Comparison of ENCODE assay signal across 9 mouse cellular contexts in the genomic region with DNA sequence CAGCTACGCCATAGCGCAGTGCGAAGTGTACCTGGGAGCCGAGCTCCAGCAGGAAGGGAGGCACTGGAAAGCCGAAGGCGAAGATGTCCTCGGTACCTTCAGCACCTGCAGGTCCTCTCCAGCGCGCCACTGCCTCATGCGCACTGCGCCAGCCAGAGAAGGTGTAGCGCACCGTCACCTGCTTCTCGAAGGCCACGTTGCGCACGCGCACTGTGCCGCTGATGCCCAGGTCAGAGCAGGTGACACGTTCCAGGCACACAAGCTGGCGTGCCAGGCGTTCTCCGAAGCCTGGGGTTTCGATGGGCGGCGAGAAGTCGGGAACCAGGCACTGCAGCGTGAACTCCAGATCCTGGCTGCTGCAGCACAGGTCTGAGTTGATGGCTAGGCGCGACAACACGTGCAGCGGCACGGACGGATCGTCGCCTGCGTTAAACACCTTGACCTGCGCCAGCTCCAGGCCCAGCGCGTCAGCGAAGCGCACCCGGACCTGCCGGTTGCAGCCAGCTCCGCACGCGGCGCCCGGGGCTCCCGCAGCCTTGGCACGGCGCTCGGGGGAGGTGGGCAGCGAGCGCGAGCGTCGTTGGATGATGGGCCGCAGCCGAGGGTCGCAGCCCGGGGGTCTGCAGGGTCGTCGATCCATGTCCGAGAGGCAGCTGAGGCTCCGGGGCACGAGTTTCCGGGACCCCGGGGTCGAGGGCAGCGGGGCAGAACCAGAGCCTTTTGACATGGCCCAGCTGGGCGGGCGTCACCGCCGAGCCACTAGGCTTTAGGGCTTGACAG. TPM values are rescaled to one million over a fixed set of nuclear protein-coding genes. Genes with fewer than 3 reads are reported as not detected.
DNase-seq lines count a peak whose midpoint lies in the region; ATAC-seq and TF ChIP-seq lines count a peak whose summit lies in the region.
"Had no signal": no experiment of that assay in that cellular context is flagged by ENCODE, and none has a peak within 500 bp of the region (broad histone marks: within the 10 kb centered on the region; RNA-seq: fewer than 3 reads in every experiment).

No protein-coding gene starts in this region.

- no peaks in the 10 kb centered on the region for H3K36me3 ChIP-seq in embryonic facial prominence, embryonic 15.5 days

- no peak for TF ChIP-seq CTCF in olfactory bulb, adult 2 months (IDR thresholded peaks at IDR 0.05; ENCODE audit: insufficient read depth, low read depth, low read length)

- no peak for TF ChIP-seq POLR2A in olfactory bulb, adult 2 months (IDR thresholded peaks at IDR 0.05; ENCODE audit: insufficient read depth, low read depth, low read length)

- peak overlapping the region; percentile 43 for H3K9ac ChIP-seq in embryonic facial prominence, embryonic 15.5 days

- 16% methylated on average over 75 of the region's 75 CpGs for WGBS in embryonic facial prominence, embryonic 15.5 days
- WGBS in olfactory bulb, adult 2 months = 17% methylated on average over 75 of the region's 75 CpGs

- peak overlapping the region; percentile 63 for H3K4me3 ChIP-seq in embryonic facial prominence, embryonic 15.5 days (replicated peaks)
- peak overlapping the region; percentile 62 for H3K4me3 ChIP-seq in olfactory bulb, adult 2 months (ENCODE audit: insufficient read depth, low read depth, low read length)

- intact Hi-C loops in heart, postnatal 36 days (cut with DNase I) = no loop called here
- intact Hi-C loops in left cerebral cortex, postnatal 4 days (cut with DNase I) = no loop called here

- peaks cover 22% of the 10 kb centered on the region for H3K4me1 ChIP-seq in embryonic facial prominence, embryonic 15.5 days
- peaks cover 21% of the 10 kb centered on the region for H3K4me1 ChIP-seq in olfactory bulb, adult 2 months (ENCODE audit: control insufficient read depth, insufficient read depth, low read length)

- H3K27me3 ChIP-seq in embryonic facial prominence, embryonic 15.5 days = peaks cover 13% of the 10 kb centered on the region

- peak; percentile 34 to 50 for DNase-seq in frontal cortex, postnatal 10 days (ENCODE audit: low spot score in 2 of 2)
- peak; percentile 60 for DNase-seq in R1 (ENCODE audit: low read depth, low spot score)
- DNase-seq in heart, postnatal 36 days = peak; percentile 37 to 48
- DNase-seq in left cerebral cortex, postnatal 4 days = peak; percentile 36
- DNase-seq in embryo, embryonic 9.5 days (ENCODE audit: extremely low spot score) = no peak

- H3K4me2 ChIP-seq in embryonic facial prominence, embryonic 15.5 days (replicated peaks) = peak overlapping the region; percentile 100

- no peaks in the 10 kb centered on the region for H3K9me3 ChIP-seq in embryonic facial prominence, embryonic 15.5 days (replicated peaks)

- no peak overlapping the region for H3K27ac ChIP-seq in embryonic facial prominence, embryonic 15.5 days (replicated peaks)
- peak overlapping the region; percentile 8; the same call in 1 of the 2 replicates for H3K27ac ChIP-seq in olfactory bulb, adult 2 months (ENCODE audit: insufficient read depth, low read depth, low read length)

- ATAC-seq in frontal cortex, adult (ENCODE audit: low TSS enrichment) = no peak
- ATAC-seq in embryonic facial prominence, embryonic 15.5 days (ENCODE audit: insufficient number of reproducible peaks, low FRiP score, low TSS enrichment, low read depth) = no peak

RNA-seq across cellular contexts. Expression of a gene that starts 0.6 kb away (rescaled TPM):
- 4.1 and 4.7 TPM in 2 replicates for polyA plus RNA-seq in embryonic facial prominence, embryonic 15.5 days (2015; fragmentation: Nextera tagmentation; extraction: Ambion mirVana)
- total RNA-seq in heart, postnatal 36 days (2021) = 10 to 100 TPM; 15.3 to 17.9 TPM
- 1 to 10 TPM; 7.3 to 7.5 TPM for total RNA-seq in left cerebral cortex, postnatal 4 days (2021)
- polyA plus RNA-seq in olfactory bulb, adult 2 months (2012; ENCODE audit: insufficient read depth, insufficient read length, low replicate concordance, missing spikeins) = not detected in 2 replicates
- polyA plus RNA-seq: C2C12 had no signal

RNA-seq across cellular contexts. Expression of a gene that starts 0.7 kb away (rescaled TPM):
- polyA plus RNA-seq in embryonic facial prominence, embryonic 15.5 days (2015; fragmentation: Nextera tagmentation; extraction: Ambion mirVana) = 3.0 and 3.8 TPM in 2 replicates
- total RNA-seq in heart, postnatal 36 days (2021) = 10 to 100 TPM in 1 of 2 experiments, 1 to 10 TPM in 1; 9.6 to 13.3 TPM
- 10 to 100 TPM; 24.9 to 26.4 TPM for total RNA-seq in left cerebral cortex, postnatal 4 days (2021)
- not detected in 2 replicates for polyA plus RNA-seq in olfactory bulb, adult 2 months (2012; ENCODE audit: insufficient read depth, insufficient read length, low replicate concordance, missing spikeins)
- polyA plus RNA-seq: C2C12 had no signal

RNA-seq across cellular contexts. Expression of a gene that starts 6.2 kb away (rescaled TPM):
- polyA plus RNA-seq in embryonic facial prominence, embryonic 15.5 days (2015; fragmentation: Nextera tagmentation; extraction: Ambion mirVana) = 0.07 TPM in 1 of 2 replicates, not detected in the other
- 1 to 10 TPM in 1 of 2 experiments, under 1 TPM in 1; 0.49 to 1.7 TPM for total RNA-seq in heart, postnatal 36 days (2021)
- total RNA-seq in left cerebral cortex, postnatal 4 days (2021) = 1 to 10 TPM in 1 of 2 experiments, under 1 TPM in 1; 0.54 to 1.0 TPM
- not detected in 2 replicates for polyA plus RNA-seq in olfactory bulb, adult 2 months (2012; ENCODE audit: insufficient read depth, insufficient read length, low replicate concordance, missing spikeins)
- polyA plus RNA-seq: C2C12 had no signal

RNA-seq across cellular contexts. Expression of a gene that starts 16.7 kb away (rescaled TPM):
- polyA plus RNA-seq in embryonic facial prominence, embryonic 15.5 days (2015; fragmentation: Nextera tagmentation; extraction: Ambion mirVana) = 3.0 and 5.2 TPM in 2 replicates
- total RNA-seq in heart, postnatal 36 days (2021) = under 1 TPM in 1 of 2 experiments, not detected in 1; 0.11 TPM
- under 1 TPM; 0.12 TPM for total RNA-seq in left cerebral cortex, postnatal 4 days (2021)
- polyA plus RNA-seq in olfactory bulb, adult 2 months (2012; ENCODE audit: insufficient read depth, insufficient read length, low replicate concordance, missing spikeins) = not detected in 2 replicates
- polyA plus RNA-seq: C2C12 had no signal
